Mouse (Mus musculus): ENCODE data around the gene Cblc.
"Not testable (repeated sequence)": the region's sequence is repeated elsewhere in the genome, so short reads cannot be mapped to it uniquely, and the experiment has no call there.

The Cblc gene

GRCm38 (mm10) chr7:19818440-19818839, 21.8 kb upstream of the Cblc start:
- DNase-seq: peak in 1 of 2 experiments; percentile 53

- peak; percentile 84 to 91 for DNase-seq
These were observed 20.9 kb upstream of the Cblc start for GRCm38 (mm10) chr7:19817382-19818105.

GRCm38 (mm10) chr7:19816224-19816771, 19.7 kb upstream of the Cblc start:
- peak; percentile 93 to 94 for DNase-seq

GRCm38 (mm10) chr7:19815296-19816223, 19.0 kb upstream of the Cblc start:
- no peak for DNase-seq

- DNase-seq: no peak
These were observed 17.0 kb upstream of the Cblc start for GRCm38 (mm10) chr7:19813579-19814122.

DNA sequence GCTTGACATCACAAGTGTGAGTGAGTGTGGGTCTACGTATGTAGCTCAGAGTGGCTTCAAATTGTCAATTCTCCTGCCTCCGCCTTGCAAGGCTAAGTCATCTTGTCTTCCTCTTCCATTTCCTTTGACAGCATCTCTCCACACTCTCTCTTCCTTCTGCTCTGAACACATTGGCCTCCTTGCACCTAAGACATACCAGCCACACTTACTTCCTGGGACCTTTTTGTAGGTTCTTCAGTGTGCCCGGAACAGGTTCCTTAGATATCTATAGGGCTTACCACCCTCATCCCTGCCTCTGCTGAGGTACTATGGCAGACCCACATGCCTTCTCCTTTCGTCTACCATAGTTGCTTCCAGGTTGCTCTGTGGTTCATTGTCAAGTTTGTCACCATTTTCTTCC, 16.6 kb upstream of the Cblc start:
- DNase-seq: no peak

- peak; percentile 76 to 77 for DNase-seq
These were observed 14.5 kb upstream of the Cblc start for GRCm38 (mm10) chr7:19811114-19811513.

GRCm38 (mm10) chr7:19809369-19809768, 12.8 kb upstream of the Cblc start:
- DNase-seq: peak in 1 of 2 experiments; percentile 53

DNA sequence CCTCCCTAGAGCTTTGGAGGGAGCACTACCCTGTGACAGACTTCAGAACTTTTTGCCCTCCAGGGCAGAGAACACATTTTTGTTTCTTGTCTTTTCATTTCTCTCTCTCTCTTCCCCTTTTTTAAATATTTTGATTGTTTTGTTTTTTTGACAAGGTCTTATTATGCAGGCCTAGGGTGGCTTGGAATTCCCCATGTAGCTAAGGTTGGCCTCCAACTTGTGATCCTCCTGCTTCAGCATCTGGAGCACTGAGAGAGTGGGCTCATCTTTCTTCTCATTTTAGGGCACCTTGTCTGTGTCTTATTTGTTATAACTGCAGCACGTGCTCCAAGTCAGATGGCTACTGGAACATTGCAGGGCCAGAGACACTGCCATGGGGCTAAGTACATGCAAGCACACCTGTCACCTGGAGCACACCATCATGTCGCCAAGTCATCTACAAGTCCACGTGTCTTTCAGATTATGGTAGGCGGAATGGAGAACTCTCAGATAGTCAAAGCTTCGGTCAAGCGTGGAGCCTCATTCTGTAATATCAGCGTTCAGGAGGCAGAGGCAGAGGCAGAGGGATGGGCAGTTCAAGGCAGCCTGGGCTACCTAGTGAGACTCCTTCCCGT, 9.9 kb upstream of the Cblc start:
- DNase-seq: no peak

DNA sequence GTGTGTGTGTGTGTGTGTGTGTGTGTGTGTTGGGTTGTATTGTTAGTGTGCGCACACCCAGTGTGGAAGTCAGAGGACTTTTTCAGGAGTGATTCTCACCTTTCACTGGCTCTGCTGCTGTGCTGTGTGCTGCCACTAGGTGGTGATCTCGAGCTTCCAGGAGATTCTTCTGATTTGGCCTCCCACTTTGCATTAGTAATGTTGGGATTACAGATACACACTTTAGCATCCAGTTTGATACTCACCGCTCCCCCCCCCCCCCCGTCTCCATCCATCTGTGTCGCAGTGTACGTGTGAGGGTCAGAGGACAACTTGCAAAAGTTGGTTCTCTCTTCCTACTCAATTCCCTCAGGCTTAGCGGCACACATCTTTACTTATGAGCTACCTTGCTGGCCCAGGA, 6.4 kb upstream of the Cblc start:
- DNase-seq: peak; percentile 60 to 83

GRCm38 (mm10) chr7:19800764-19801163, 4.2 kb upstream of the Cblc start:
- DNase-seq: peak in 1 of 2 experiments; percentile 69

DNA sequence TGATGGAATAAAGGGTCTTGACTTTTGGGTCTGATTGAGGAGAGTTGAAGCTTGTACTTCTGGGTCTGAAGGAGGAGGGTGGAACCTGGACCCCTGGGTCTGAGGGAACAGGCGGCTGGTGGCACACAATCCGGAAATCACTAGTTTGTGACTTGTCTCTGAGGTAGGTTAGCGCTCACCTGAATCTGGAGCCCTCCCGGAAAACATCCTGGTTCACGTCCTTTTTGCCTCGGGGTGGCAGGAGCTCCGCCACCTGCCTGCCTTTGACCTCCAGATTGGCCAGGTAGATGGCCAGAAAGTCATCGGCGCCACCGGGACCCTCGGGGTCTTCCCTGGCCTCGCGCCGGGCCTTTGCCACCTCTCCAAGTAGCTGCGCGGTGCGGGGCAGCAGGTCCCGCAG, 355 bp downstream of the Cblc start:
- no peak for DNase-seq

DNA sequence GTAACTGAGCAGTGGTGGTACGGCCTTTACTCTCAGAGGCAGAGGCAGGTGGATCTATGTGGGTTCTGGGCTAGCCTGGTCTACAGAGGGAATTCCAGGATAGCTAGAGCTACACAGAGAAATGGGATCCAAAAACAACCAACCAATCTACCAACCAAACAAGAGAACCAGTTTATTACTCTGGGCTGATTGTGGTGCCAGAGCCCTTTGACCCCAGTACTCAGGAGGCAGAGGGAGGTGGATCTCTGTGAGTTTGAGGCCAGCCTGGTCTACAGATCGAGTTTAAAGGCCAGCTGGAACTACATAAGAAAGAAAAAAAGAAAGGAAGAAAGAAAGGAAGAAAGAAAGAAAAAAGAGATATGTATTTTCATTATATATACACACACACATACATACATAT, 1.4 kb downstream of the Cblc start:
- no peak for DNase-seq

GRCm38 (mm10) chr7:19792701-19793630, 3.6 kb downstream of the Cblc start:
- no peak for DNase-seq

- DNase-seq: not testable (repeated sequence)
These were observed 5.1 kb downstream of the Cblc start for GRCm38 (mm10) chr7:19791504-19791903.

DNA sequence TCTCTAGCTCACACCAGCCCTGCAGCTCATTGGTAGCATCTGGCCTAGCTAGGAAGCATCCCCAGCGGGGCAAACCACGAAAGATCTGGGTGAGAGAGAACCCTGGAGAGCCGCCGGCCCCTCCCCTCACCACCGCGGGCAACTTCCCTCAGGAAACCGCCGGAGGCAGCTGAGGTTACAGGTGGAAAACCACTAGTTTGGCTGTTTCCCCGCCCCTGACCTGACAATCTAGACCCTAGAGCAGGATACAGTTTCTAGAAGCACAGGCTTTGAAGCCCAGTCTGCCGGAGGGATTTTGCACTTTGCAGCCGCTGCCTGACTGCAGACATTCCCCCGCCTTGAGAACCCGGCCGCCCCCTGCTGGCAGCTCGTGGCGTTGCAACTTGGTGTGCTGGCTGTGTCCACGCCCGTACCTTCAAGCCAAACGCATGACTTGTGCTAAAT, 6.7 kb downstream of the Cblc start:
- DNase-seq: peak; percentile 84 to 93

- no peak for DNase-seq
These were observed 10.6 kb downstream of the Cblc start for GRCm38 (mm10) chr7:19785874-19786458.

DNA sequence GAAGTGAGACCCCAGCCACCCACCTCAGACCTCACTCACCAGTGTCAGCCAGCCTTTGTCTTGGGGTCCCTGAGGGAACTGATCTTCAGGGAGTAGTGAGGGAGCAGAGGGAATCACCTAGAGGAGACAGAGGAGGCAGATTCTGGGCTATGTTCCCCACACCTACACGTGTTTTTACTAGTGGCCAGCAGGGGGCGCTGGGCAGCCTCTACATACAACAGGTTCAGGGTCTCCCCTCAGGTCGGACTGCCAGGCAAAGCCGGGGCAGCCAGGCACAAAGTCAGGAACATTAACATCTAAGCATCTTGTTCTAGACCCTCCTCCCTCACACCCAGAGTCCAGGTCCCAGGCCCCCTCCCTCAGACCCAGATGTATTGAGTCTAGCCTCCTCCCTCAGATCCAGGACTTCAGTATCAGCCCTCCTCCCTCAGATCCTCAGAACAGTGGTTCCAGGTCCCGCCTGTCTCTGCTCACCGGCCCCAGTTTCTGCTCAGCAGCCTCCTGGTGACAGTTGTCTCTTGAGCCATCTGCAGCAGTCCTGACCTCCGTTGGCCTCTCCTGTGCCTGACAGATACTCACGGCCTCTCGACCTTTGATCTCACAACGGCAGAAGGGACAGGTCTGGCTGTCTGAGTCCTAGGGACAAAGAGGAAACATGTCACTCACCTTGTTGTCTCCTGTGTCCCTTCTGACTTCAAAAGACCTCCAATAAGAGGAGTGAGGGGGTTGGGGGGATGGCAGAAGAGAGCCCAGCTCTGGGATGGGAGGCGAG, 11.7 kb downstream of the Cblc start:
- no peak for DNase-seq

- peak; percentile 46 to 63 for DNase-seq
These were observed 13.0 kb downstream of the Cblc start for GRCm38 (mm10) chr7:19783630-19784029.

GRCm38 (mm10) chr7:19782645-19783044, 14.0 kb downstream of the Cblc start:
- DNase-seq: peak in 1 of 2 experiments; percentile 68

All from lung, postnatal 4 days (tissue).